Mouse (Mus musculus): ENCODE results near the gene Chrng. TPM values are rescaled to one million over a fixed set of nuclear protein-coding genes. Genes with fewer than 3 reads are reported as not detected.
A peak's percentile ranks its signal among the peaks of the same experiment; 100 is the strongest.

The Chrng gene
- total and polyA plus RNA-seq, 2 experiments from 2014 or later, result 0.25 TPM; not detected in 1

DNA sequence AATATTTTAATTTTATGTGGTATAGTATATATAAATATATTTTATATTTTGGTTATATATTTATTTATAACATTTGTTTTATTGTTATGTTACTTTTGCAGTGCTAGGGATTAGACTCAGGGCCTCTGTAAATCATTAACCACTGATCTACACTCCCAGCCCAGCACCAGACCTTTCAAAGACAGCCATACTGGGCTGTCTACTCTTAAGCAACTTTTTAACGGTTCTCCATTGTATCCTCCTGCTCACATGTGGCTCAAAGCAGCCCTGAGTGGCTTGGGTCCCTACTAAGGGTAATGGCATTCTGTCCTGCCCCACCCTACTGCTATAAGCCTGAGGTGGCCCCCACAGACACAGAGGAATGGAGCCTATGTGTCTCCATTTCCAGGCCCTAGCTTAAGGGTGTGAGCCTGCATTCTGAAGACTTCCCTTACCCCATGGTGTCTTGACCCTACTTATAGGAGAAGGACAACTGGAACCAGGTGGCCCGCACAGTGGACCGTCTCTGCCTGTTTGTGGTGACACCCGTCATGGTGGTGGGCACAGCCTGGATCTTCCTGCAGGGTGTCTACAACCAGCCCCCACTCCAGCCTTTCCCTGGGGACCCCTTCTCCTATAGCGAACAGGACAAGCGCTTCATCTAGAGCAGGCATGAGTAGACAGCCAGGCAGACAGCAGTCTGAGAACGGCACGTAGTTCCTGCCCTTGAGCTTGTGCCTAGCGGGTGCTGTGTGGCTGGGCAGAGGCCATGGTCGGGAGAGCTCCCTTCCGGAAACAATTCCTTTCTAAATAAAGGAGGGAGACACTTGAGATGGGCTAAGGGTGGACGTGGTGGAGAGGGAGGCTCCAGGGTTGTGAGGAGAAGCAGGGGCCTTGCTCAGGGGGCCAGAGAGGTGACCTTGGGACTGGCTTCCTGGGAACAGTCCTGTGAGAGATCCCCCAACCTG lies 6.1 kb upstream of the Chrng start:
- H3K4me2 ChIP-seq (ENCODE audit: low read depth, low read length), result no peak overlapping the region
- no peak overlapping the region for H3K4me3 ChIP-seq (ENCODE audit: low read depth, low read length)
- no peaks in the 10 kb centered on the region for H3K9me3 ChIP-seq (replicated peaks; ENCODE audit: control insufficient read depth, low read length)
- 51% methylated on average over 12 of the region's 12 CpGs for WGBS
- H3K4me1 ChIP-seq (ENCODE audit: control insufficient read depth, insufficient read depth), result peaks cover 6% of the 10 kb centered on the region; the same call in 1 of the 2 replicates
- H3K27ac ChIP-seq (ENCODE audit: low read depth), result no peak overlapping the region
- ATAC-seq (ENCODE audit: insufficient read depth, low read depth) (no peak), DNase-seq (ENCODE audit: low spot score) (no peak)
- TF ChIP-seq EP300 (IDR thresholded peaks at IDR 0.05; ENCODE audit: low read depth), result no peak
- TF ChIP-seq CTCF (IDR thresholded peaks at IDR 0.05; ENCODE audit: low read depth), result no peak
- no peaks in the 10 kb centered on the region for H3K36me3 ChIP-seq (replicated peaks; ENCODE audit: control insufficient read depth, insufficient read depth, low read length)
- no peak overlapping the region for H3K9ac ChIP-seq (replicated peaks; ENCODE audit: low read depth, low read length)
- H3K27me3 ChIP-seq (ENCODE audit: control insufficient read depth, insufficient read depth, low read length), result no peaks in the 10 kb centered on the region

DNA sequence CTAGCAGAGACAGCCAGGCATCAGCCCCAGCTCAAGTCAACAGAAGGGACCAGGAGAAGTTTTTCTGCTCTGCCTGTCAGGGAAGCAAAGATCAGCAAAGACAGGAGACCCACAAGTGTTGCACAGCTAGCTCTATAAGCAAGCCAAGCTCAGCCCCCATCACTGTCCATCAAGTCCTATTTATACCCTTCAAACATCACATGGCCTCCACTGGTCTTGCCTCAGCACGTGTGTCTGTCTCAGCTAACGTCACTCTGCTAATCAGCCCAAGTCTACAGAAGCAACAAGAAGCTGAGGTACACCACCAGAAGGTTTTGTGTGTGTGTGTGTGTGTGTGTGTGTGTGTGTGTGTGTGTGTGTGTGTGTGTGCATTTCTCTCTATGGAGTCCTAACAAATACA lies 3.6 kb upstream of the Chrng start:
- no peak for TF ChIP-seq CTCF (IDR thresholded peaks at IDR 0.05; ENCODE audit: low read depth)
- no peak for TF ChIP-seq EP300 (IDR thresholded peaks at IDR 0.05; ENCODE audit: low read depth)
- no peak overlapping the region for H3K27ac ChIP-seq (ENCODE audit: low read depth)
- no peaks in the 10 kb centered on the region for H3K9me3 ChIP-seq (replicated peaks; ENCODE audit: control insufficient read depth, low read length)
- peaks cover 6% of the 10 kb centered on the region; the same call in 1 of the 2 replicates for H3K4me1 ChIP-seq (ENCODE audit: control insufficient read depth, insufficient read depth)
- H3K36me3 ChIP-seq (replicated peaks; ENCODE audit: control insufficient read depth, insufficient read depth, low read length), result no peaks in the 10 kb centered on the region
- no peak overlapping the region for H3K4me2 ChIP-seq (ENCODE audit: low read depth, low read length)
- ATAC-seq (ENCODE audit: insufficient read depth, low read depth) (peak; percentile 57), DNase-seq (ENCODE audit: low spot score) (peak; percentile 20)
- peaks cover 1% of the 10 kb centered on the region; the same call in 1 of the 2 replicates for H3K27me3 ChIP-seq (ENCODE audit: control insufficient read depth, insufficient read depth, low read length)
- H3K4me3 ChIP-seq (ENCODE audit: low read depth, low read length), result no peak overlapping the region
- no peak overlapping the region for H3K9ac ChIP-seq (replicated peaks; ENCODE audit: low read depth, low read length)
- 14% methylated on average over 2 of the region's 2 CpGs for WGBS

DNA sequence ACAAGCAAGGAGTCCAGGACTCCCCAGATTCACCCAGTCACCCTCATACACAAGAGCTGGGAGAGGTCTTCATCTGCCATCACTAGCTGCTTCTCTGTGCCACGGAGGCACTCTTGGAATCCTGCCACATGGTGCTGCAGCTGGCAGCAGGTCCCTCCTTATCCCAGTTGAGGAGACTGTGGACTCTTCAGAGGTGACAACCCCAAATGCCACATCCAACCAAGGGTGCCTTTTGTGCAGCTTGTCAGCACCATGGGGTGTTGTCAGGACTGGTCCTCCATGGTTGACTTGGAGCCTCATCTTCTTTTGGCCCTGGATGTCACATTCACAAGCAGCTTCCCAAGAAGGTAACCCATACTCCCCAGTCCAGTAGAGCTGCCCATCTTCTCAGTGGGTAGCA lies 2.6 kb upstream of the Chrng start:
- Histone ChIP-seq H3K4me2 (ENCODE audit: low read depth, low read length) (no peak overlapping the region), H3K4me3 (ENCODE audit: low read depth, low read length) (no peak overlapping the region), H3K9ac (replicated peaks; ENCODE audit: low read depth, low read length) (no peak overlapping the region), H3K27ac (ENCODE audit: low read depth) (no peak overlapping the region), H3K27me3 (ENCODE audit: control insufficient read depth, insufficient read depth, low read length) (peaks cover 11% of the 10 kb centered on the region), H3K36me3 (replicated peaks; ENCODE audit: control insufficient read depth, insufficient read depth, low read length) (no peaks in the 10 kb centered on the region), H3K9me3 (replicated peaks; ENCODE audit: control insufficient read depth, low read length) (no peaks in the 10 kb centered on the region), H3K4me1 (ENCODE audit: control insufficient read depth, insufficient read depth) (peaks cover 6% of the 10 kb centered on the region; the same call in 1 of the 2 replicates)
- ATAC-seq (ENCODE audit: insufficient read depth, low read depth) (no peak), DNase-seq (ENCODE audit: low spot score) (no peak)
- TF ChIP-seq CTCF (IDR thresholded peaks at IDR 0.05; ENCODE audit: low read depth) (no peak), EP300 (IDR thresholded peaks at IDR 0.05; ENCODE audit: low read depth) (no peak)
- 16% methylated on average over 1 of the region's 1 CpGs for WGBS

DNA sequence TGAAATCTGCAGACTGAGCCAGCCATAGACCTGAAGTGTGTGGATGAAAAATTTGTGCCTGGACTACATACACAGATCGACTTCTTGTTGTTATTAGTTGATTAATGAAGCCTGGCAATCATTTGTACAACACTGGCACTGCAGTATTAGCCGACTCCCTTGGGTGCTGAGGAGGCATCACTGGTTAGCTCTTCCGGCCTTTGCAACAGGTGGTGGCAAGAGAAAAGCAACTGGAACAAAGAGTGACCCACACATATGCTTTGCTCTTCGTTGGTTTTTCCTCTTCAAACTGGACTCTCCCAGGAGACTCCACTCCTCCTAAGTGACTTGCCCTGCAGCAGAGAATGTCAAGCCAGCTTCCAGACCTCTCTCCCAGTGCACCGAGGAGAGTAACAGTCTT lies 678 bp upstream of the Chrng start:
- 71% methylated on average over 5 of the region's 5 CpGs for WGBS
- no peaks in the 10 kb centered on the region; the same call in 1 of the 2 replicates for H3K4me1 ChIP-seq (ENCODE audit: control insufficient read depth, insufficient read depth)
- peaks cover 21% of the 10 kb centered on the region for H3K27me3 ChIP-seq (ENCODE audit: control insufficient read depth, insufficient read depth, low read length)
- no peak overlapping the region for H3K9ac ChIP-seq (replicated peaks; ENCODE audit: low read depth, low read length)
- no peak overlapping the region for H3K4me3 ChIP-seq (ENCODE audit: low read depth, low read length)
- ATAC-seq (ENCODE audit: insufficient read depth, low read depth) (no peak), DNase-seq (ENCODE audit: low spot score) (no peak)
- TF ChIP-seq CTCF (IDR thresholded peaks at IDR 0.05; ENCODE audit: low read depth) (no peak), EP300 (IDR thresholded peaks at IDR 0.05; ENCODE audit: low read depth) (no peak)
- H3K9me3 ChIP-seq (replicated peaks; ENCODE audit: control insufficient read depth, low read length), result no peaks in the 10 kb centered on the region
- H3K4me2 ChIP-seq (ENCODE audit: low read depth, low read length), result no peak overlapping the region
- H3K36me3 ChIP-seq (replicated peaks; ENCODE audit: control insufficient read depth, insufficient read depth, low read length), result no peaks in the 10 kb centered on the region
- no peak overlapping the region for H3K27ac ChIP-seq (ENCODE audit: low read depth)

DNA sequence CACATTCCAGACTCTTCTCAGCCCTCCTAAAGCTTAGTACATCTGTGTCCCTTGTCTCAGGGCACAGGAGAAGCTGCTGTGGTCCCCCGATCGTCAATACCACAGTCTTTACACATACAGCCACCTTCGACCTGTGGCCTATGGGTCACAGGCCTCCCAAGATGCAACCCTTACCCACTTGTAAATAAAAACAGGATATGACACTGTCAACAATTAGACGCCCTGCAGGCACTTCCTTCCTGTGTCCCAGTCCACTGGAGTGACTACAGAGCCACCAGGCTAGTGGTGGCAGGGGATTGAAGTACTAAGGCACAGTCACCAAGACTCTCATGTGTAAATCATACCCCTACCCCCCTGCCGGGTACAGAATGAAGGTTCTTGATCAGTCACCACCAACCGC lies 581 bp downstream of the Chrng start:
- Histone ChIP-seq H3K27ac (ENCODE audit: low read depth) (no peak overlapping the region), H3K36me3 (replicated peaks; ENCODE audit: control insufficient read depth, insufficient read depth, low read length) (no peaks in the 10 kb centered on the region), H3K9ac (replicated peaks; ENCODE audit: low read depth, low read length) (no peak overlapping the region), H3K4me2 (ENCODE audit: low read depth, low read length) (no peak overlapping the region), H3K4me3 (ENCODE audit: low read depth, low read length) (no peak overlapping the region), H3K27me3 (ENCODE audit: control insufficient read depth, insufficient read depth, low read length) (peaks cover 21% of the 10 kb centered on the region), H3K9me3 (replicated peaks; ENCODE audit: control insufficient read depth, low read length) (no peaks in the 10 kb centered on the region), H3K4me1 (ENCODE audit: control insufficient read depth, insufficient read depth) (no peaks in the 10 kb centered on the region; the same call in 1 of the 2 replicates)
- no peak for DNase-seq (ENCODE audit: low spot score)
- WGBS, result 51% methylated on average over 6 of the region's 6 CpGs
- ATAC-seq (ENCODE audit: insufficient read depth, low read depth), result no peak
- TF ChIP-seq CTCF (IDR thresholded peaks at IDR 0.05; ENCODE audit: low read depth) (no peak), EP300 (IDR thresholded peaks at IDR 0.05; ENCODE audit: low read depth) (no peak)

Data from heart, postnatal 0 days (tissue).